Mouse (Mus musculus): Measurements from ENCODE around the gene Impdh2. TPM values are rescaled to one million over a fixed set of nuclear protein-coding genes. Genes with fewer than 3 reads are reported as not detected.

The Impdh2 gene
- polyA plus RNA-seq, 1 experiment, result 207 TPM

GRCm38 (mm10) chr9:108565881-108566814, 6.1 kb downstream of the Impdh2 start:
- TF ChIP-seq POLR2A (IDR thresholded peaks at IDR 0.05; ENCODE audit: borderline replicate concordance, control insufficient read depth, low read depth, low read length) (no peak), CTCF (IDR thresholded peaks at IDR 0.05; ENCODE audit: control insufficient read depth, insufficient read depth, low read length) (no peak)
- WGBS, result 10% methylated on average over 35 of the region's 35 CpGs
- H3K27ac ChIP-seq (ENCODE audit: control insufficient read depth, insufficient read depth, low read depth, low read length, poor library complexity), result peak overlapping the region; percentile 94
- H3K4me1 ChIP-seq (ENCODE audit: control insufficient read depth, insufficient read depth, low read length), result peaks cover 10% of the 10 kb centered on the region; the same call in 1 of the 2 replicates
- peak overlapping the region; percentile 98 for H3K4me3 ChIP-seq (replicated peaks; ENCODE audit: control insufficient read depth, low read depth, low read length)

DNA sequence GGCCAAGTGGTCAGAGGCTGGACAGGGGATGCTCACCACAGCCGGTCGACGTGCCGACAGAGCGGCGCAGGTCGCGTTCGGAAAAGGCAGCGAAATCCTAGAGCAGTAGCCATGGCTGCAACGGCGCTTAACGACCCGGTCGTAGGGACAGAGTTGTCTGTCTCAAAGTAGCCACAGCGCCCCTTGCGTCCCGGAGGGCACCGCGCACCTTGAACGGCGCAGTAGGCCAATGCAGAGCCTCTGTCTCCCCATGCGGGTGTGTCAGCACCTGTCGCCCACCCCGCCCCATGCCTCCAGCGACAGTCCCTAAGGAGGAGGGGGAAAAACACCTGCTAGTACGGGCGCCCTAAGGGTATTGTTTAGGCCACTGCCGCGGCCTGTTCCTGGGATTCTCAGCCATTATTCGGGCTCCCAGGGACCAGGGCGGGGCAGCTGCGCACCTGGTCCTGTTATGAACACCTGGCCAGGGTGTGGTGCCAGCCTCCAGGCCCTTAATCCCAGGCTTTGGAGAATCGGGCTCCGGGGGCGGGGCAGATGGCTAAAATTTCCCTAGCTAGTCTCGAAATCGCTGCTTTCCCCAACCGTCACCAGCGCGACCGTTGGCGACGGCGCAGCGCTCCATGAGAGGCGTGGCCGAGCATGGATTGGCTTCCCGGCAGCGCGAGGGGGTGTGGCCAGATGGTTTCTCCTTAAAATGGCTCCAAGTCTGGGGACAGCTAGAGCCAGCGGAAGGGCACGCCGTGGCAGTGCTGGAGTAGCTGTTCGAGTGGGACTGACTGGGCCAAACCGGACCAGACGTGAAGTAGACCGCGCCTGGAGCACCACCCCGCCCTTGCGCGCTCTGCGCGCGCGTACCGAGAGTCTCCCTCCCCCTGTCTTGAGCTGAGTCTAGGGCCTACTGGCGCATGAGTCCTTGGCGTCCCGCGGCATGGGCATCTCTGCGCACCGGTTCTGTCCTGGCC, 7.0 kb downstream of the Impdh2 start, which contains the start of gene Ndufaf3:
TSS of gene Ndufaf3 (minus strand) at position 620 of the 962 bp plus-strand sequence.
- Histone ChIP-seq H3K4me3 (replicated peaks; ENCODE audit: control insufficient read depth, low read depth, low read length) (peak within 1 kb of the TSS; percentile 98), H3K4me1 (ENCODE audit: control insufficient read depth, insufficient read depth, low read length) (peaks cover 10% of the 10 kb centered on the region; the same call in 1 of the 2 replicates), H3K27ac (ENCODE audit: control insufficient read depth, insufficient read depth, low read depth, low read length, poor library complexity) (peak within 1 kb of the TSS; percentile 94)
- under 1% methylated on average over 73 of the region's 73 CpGs for WGBS
- peak; percentile 99 for TF ChIP-seq POLR2A (IDR thresholded peaks at IDR 0.05; ENCODE audit: borderline replicate concordance, control insufficient read depth, low read depth, low read length)
- TF ChIP-seq CTCF (IDR thresholded peaks at IDR 0.05; ENCODE audit: control insufficient read depth, insufficient read depth, low read length), result peak; percentile 95

DNA sequence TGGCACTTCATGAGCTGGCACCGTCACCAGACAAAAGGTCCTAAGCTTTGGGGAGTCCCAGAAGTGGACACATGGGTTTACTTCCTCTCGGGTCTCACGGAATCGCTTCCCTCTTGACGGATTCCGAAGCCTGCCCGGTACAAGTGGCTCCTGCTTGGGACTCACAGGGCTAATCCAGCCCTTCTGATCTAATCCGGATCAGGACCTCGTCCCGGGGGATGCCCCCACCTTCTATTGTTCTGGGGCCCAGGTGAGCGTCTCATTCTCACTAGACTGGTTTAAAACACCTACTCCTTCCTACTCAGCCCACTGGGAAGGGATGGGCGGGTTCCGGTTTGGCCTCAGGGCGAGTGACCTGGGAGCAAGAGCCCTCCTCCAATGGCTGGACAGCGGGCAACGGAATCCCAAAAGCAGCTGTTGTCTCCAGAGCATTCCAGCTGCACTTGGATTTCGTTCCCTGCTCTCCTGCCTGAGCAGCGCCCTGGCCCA, 7.9 kb downstream of the Impdh2 start:
- TF ChIP-seq POLR2A (IDR thresholded peaks at IDR 0.05; ENCODE audit: borderline replicate concordance, control insufficient read depth, low read depth, low read length) (no peak), CTCF (IDR thresholded peaks at IDR 0.05; ENCODE audit: control insufficient read depth, insufficient read depth, low read length) (no peak)
- Histone ChIP-seq H3K27ac (ENCODE audit: control insufficient read depth, insufficient read depth, low read depth, low read length, poor library complexity) (peak overlapping the region; percentile 94), H3K4me1 (ENCODE audit: control insufficient read depth, insufficient read depth, low read length) (peaks cover 10% of the 10 kb centered on the region; the same call in 1 of the 2 replicates), H3K4me3 (replicated peaks; ENCODE audit: control insufficient read depth, low read depth, low read length) (peak overlapping the region; percentile 98)
- 4% methylated on average over 18 of the region's 18 CpGs for WGBS

- peak overlapping the region; percentile 98 for H3K4me3 ChIP-seq (replicated peaks; ENCODE audit: control insufficient read depth, low read depth, low read length)
- peak overlapping the region; percentile 94 for H3K27ac ChIP-seq (ENCODE audit: control insufficient read depth, insufficient read depth, low read depth, low read length, poor library complexity)
- H3K4me1 ChIP-seq (ENCODE audit: control insufficient read depth, insufficient read depth, low read length), result peaks cover 10% of the 10 kb centered on the region; the same call in 1 of the 2 replicates
- WGBS, result 39% methylated on average over 17 of the region's 17 CpGs
- TF ChIP-seq CTCF (IDR thresholded peaks at IDR 0.05; ENCODE audit: control insufficient read depth, insufficient read depth, low read length) (no peak), POLR2A (IDR thresholded peaks at IDR 0.05; ENCODE audit: borderline replicate concordance, control insufficient read depth, low read depth, low read length) (no peak)
These were observed 8.4 kb downstream of the Impdh2 start for GRCm38 (mm10) chr9:108568511-108568921.

DNA sequence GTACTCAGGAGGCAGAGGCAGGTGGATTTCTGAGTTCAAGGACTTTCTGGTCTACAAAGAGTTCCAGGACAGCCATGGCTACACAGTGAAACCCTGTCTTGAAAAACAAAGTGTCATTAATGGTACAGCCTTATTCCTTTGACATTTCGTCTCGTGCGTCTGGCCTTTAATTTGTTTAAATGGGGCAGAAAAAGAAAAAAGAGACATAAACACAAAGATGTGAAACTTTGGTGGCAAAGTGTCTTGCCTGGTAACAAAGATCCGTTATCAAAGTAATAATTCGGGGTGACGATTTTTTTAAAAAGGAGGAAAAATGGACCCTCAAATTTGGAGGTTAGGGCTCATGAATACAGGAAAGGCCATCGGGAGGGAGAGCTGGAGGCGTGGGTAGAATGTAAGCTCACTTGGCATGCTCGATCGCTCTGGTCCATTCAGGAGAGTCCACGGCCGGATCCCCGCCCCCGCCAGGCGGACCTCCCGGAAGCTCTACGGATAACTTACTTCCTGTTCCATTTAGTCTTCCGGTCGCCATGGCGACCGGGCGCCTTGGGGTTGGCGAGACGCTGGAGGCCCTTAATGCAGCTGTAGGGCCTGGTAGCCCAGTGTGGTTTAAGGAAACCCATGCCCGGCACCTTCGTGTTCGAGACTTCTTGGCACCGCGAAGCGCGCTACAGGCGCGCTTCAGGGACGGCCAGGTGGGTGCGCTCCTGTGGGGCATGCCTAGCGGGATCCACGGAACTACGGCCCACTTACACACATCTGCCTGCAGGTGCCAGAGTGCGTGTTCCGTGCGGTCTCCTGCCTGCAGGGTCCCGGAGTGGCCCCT, 9.5 kb downstream of the Impdh2 start, which contains the start of gene Dalrd3:
TSS of gene Dalrd3 (plus strand) at position 506 of the 826 bp plus-strand sequence.
- peaks cover 10% of the 10 kb centered on the region; the same call in 1 of the 2 replicates for H3K4me1 ChIP-seq (ENCODE audit: control insufficient read depth, insufficient read depth, low read length)
- peak within 1 kb of the TSS; percentile 65 for H3K27ac ChIP-seq (ENCODE audit: control insufficient read depth, insufficient read depth, low read depth, low read length, poor library complexity)
- 3% methylated on average over 42 of the region's 42 CpGs for WGBS
- H3K4me3 ChIP-seq (replicated peaks; ENCODE audit: control insufficient read depth, low read depth, low read length), result peak within 1 kb of the TSS; percentile 86
- peak; percentile 51; the same call in 1 of the 2 replicates for TF ChIP-seq POLR2A (IDR thresholded peaks at IDR 0.05; ENCODE audit: borderline replicate concordance, control insufficient read depth, low read depth, low read length)
- TF ChIP-seq CTCF (IDR thresholded peaks at IDR 0.05; ENCODE audit: control insufficient read depth, insufficient read depth, low read length), result no peak

DNA sequence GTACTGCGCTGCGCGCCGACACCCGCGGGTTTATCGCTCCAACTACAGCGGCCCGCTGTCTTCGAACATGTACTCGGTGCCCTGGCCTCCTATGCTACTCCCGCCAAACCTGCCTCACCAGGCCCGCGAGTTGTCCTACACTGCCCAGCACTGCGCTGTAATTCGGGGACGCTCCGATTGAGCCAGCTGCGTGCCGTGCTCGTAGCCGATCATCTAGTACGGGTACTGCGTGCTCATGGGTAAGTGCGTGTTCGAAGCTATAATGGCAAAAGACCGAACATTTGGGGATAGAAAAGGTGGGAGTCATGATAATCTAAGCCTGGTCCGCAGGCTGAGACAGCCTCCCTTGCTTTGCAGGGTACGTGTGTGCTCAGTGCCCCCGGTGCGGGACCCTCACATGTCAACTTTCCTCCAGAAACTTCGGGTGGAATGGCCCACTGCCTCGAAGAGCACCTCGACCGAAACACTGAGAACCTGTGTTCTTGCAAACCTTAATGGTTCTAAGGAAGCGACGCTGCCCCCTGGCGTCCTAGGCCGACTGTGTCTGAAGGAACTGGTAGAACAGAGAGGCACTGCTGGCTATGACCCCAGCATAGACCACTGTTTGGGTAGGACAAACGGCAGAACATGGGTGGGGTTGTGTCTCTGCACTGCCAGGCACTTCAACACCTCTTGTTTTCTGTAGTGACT, 10.3 kb downstream of the Impdh2 start:
- peak; percentile 87 for TF ChIP-seq CTCF (IDR thresholded peaks at IDR 0.05; ENCODE audit: control insufficient read depth, insufficient read depth, low read length)
- TF ChIP-seq POLR2A (IDR thresholded peaks at IDR 0.05; ENCODE audit: borderline replicate concordance, control insufficient read depth, low read depth, low read length), result no peak
- H3K27ac ChIP-seq (ENCODE audit: control insufficient read depth, insufficient read depth, low read depth, low read length, poor library complexity), result peak overlapping the region; percentile 65
- H3K4me1 ChIP-seq (ENCODE audit: control insufficient read depth, insufficient read depth, low read length), result peaks cover 10% of the 10 kb centered on the region; the same call in 1 of the 2 replicates
- H3K4me3 ChIP-seq (replicated peaks; ENCODE audit: control insufficient read depth, low read depth, low read length), result peak overlapping the region; percentile 86
- under 1% methylated on average over 40 of the region's 40 CpGs for WGBS
